Mouse (Mus musculus) embryonic facial prominence, embryonic 11.5 days (tissue): ENCODE results near the gene Olfr282. TPM values are rescaled to one million over a fixed set of nuclear protein-coding genes. Genes with fewer than 3 reads are reported as not detected.
A peak's percentile ranks its signal among the peaks of the same experiment; 100 is the strongest.
"Not testable (repeated sequence)": the region's sequence is repeated elsewhere in the genome, so short reads cannot be mapped to it uniquely, and the experiment has no call there.

Source experiments
- ATAC-seq: fragments of 200-750 bp; cut with Nextera tagmentation; replicated peaks from 2 replicates; pipeline ENCODE4 v1.8.0; 2017; ENCODE audit warnings: low read depth; ENCODE audit not compliant: insufficient number of reproducible peaks, low FRiP score, low TSS enrichment
- DNase-seq: peaks from one replicate; pipeline ENCODE4 v3.0.0-alpha.2; 2015; ENCODE audit warnings: low spot score
- H3K27ac ChIP-seq: fragments of 300-500 bp; sonication (generic); replicated peaks from 2 replicates; pipeline ENCODE4 v1.5.1; 2014; ENCODE audit warnings: mild to moderate bottlenecking, low read depth, low read length, control low read depth
- H3K27me3 ChIP-seq: fragments of 300-500 bp; sonication (generic); 2 replicates; pipeline ENCODE4 v1.6.1; 2014; ENCODE audit warnings: mild to moderate bottlenecking, low read length, moderate library complexity, mixed read lengths; ENCODE audit not compliant: control insufficient read depth, insufficient read depth
- H3K36me3 ChIP-seq: fragments of 300-500 bp; sonication (generic); replicated peaks from 2 replicates; pipeline ENCODE4 v1.6.1; 2014; ENCODE audit warnings: low read depth, mild to moderate bottlenecking, low read length, moderate library complexity, mixed read lengths; ENCODE audit not compliant: control insufficient read depth, insufficient read depth
- H3K4me1 ChIP-seq: fragments of 300-500 bp; sonication (generic); 2 replicates; pipeline ENCODE4 v1.6.1; 2014; ENCODE audit warnings: low read length, mixed read lengths; ENCODE audit not compliant: control insufficient read depth, insufficient read depth
- H3K4me2 ChIP-seq: fragments of 300-500 bp; sonication (generic); 2 replicates; pipeline ENCODE4 v1.6.1; 2014; ENCODE audit warnings: low read depth, mild to moderate bottlenecking, control low read depth, low read length, moderate library complexity
- H3K4me3 ChIP-seq: fragments of 300-500 bp; sonication (generic); 2 replicates; pipeline ENCODE4 v1.5.1; 2014; ENCODE audit warnings: low read depth, low read length, control low read depth
- H3K9ac ChIP-seq: fragments of 300-500 bp; sonication (generic); replicated peaks from 2 replicates; pipeline ENCODE4 v1.6.1; 2014; ENCODE audit warnings: mild to moderate bottlenecking, control low read depth, low read length
- H3K9me3 ChIP-seq: fragments of 300-500 bp; sonication (generic); replicated peaks from 2 replicates; pipeline ENCODE4 v1.6.1; 2016; ENCODE audit warnings: mild to moderate bottlenecking, low read length, inconsistent platforms, mixed read lengths; ENCODE audit not compliant: control insufficient read depth
- WGBS: fragments of 180-500 bp; shearing (Covaris S2); extraction: QIAGEN DNeasy Blood & Tissue Kit; methylation state at CpG from one replicate; pipeline ENCODE4 v1.1.7; 2014; 5-methylcytosine and 5-hydroxymethylcytosine counted together
- polyA plus RNA-seq: library from polyadenylated mRNA; unstranded; fragments of >200 nt; fragmentation: Nextera tagmentation; extraction: Ambion mirVana; gene quantifications from 2 replicates; pipeline ENCODE4 v1.2.1, GENCODE M21; 2014

The Olfr282 gene
- polyA plus RNA-seq, 1 experiment from 2014 or later: not detected

DNA sequence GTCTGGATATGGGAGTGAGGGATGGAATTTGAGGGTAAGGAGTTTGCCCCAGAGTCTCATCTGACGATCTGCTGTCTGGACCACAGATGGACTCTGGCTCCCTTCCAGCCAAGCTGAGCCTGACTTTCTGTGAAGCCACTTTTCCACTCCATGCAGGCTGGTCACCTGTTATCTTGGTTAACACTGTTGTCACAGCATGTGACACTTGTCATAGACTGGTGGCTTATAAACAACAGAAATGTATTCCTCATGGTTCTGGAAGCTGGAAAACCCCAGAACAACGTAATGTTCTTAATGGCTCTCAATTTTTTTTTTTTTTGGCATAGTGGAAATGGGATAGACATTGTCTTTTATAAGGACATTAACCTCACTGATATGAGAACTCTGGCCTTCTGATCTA is 21.4 kb upstream of the Olfr282 start:
- H3K4me2 ChIP-seq: no peak overlapping the region
- no peaks in the 10 kb centered on the region for H3K9me3 ChIP-seq
- H3K9ac ChIP-seq: no peak overlapping the region
- no peak overlapping the region for H3K4me3 ChIP-seq
- H3K27me3 ChIP-seq: no peaks in the 10 kb centered on the region
- ATAC-seq (no peak), DNase-seq (no peak)
- no peaks in the 10 kb centered on the region for H3K36me3 ChIP-seq
- H3K27ac ChIP-seq: no peak overlapping the region
- H3K4me1 ChIP-seq: no peaks in the 10 kb centered on the region
- 88% methylated on average over 2 of the region's 2 CpGs for WGBS

- no peak overlapping the region for H3K27ac ChIP-seq
- ATAC-seq: no peak
- H3K36me3 ChIP-seq: no peaks in the 10 kb centered on the region
- no peak overlapping the region for H3K4me2 ChIP-seq
- WGBS: 94% methylated on average over 9 of the region's 9 CpGs
- H3K27me3 ChIP-seq: no peaks in the 10 kb centered on the region
- H3K4me3 ChIP-seq: no peak overlapping the region
- no peak overlapping the region for H3K9ac ChIP-seq
- no peaks in the 10 kb centered on the region for H3K4me1 ChIP-seq
- DNase-seq: no peak
- H3K9me3 ChIP-seq: no peaks in the 10 kb centered on the region
Observed at GRCm38 (mm10) chr15:98410249-98410648, 20.8 kb upstream of the Olfr282 start.

DNA sequence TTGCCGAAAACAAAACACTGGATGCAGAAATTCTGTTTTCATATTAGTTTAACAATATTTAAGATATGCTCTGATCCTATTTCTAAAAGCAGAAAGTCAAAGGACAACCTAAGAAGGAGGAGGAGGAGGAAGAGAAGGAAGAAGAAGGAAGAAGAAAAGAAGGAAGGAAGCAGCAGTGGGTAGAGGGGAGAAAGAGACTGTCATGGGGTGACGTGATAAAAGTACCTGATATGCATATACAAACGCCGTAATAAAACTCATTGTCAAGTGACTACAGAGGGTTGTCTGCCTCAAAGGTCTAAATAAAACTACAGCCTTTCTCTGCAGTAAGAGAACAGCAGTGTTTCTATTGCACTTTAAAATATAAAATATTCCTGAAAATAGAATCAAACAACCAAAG is 15.0 kb upstream of the Olfr282 start:
- Histone ChIP-seq H3K9ac (no peak overlapping the region), H3K4me1 (no peaks in the 10 kb centered on the region), H3K36me3 (no peaks in the 10 kb centered on the region), H3K4me3 (no peak overlapping the region), H3K4me2 (no peak overlapping the region), H3K9me3 (no peaks in the 10 kb centered on the region), H3K27me3 (no peaks in the 10 kb centered on the region), H3K27ac (no peak overlapping the region)
- 83% methylated on average over 4 of the region's 4 CpGs for WGBS
- DNase-seq: no peak
- ATAC-seq: no peak

DNA sequence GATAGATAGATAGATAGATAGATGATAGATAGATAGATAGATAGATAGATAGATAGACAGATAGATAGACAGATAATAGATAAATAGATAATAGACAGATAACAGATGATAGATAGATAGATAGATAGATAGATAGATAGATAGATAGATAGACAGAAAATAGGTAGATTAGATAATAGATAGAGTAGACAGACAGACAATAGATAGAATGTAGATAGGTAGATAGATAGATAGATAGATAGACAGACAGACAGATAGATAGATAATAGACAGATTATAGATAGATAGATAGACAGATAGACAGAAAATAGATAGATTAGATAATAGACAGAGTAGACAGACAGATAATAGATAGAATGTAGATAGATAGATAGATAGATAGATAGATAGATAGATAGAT is 14.2 kb upstream of the Olfr282 start:
- not testable (repeated sequence) for H3K27me3 ChIP-seq

DNA sequence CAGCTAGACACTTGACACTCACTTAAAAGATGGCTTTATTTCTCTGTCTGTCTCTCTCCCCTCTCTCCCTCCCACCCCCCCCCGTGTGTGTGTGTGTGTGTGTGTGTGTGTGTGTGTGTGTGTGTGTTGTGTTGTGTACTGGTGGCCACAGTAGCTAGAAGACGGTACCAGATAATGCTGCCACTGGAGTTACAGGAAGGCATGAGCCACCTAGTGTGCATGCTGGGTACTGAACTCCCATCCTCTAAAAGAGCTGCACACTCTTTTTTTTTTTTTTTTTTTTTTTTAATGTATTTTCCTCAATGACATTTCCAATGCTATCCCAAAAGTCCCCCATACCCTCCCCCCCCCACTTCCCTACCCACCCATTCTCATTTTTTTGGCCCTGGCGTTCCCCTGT is 13.7 kb upstream of the Olfr282 start:
- not testable (repeated sequence) for H3K4me1 ChIP-seq, H3K27ac ChIP-seq, H3K4me3 ChIP-seq, H3K36me3 ChIP-seq, H3K9me3 ChIP-seq, H3K27me3 ChIP-seq, ATAC-seq, H3K4me2 ChIP-seq, H3K9ac ChIP-seq
- DNase-seq: peak; percentile 48
- 13% methylated on average over 2 of the region's 3 CpGs for WGBS

More for the DNA sequence above, 14.2 kb upstream of the Olfr282 start:
- H3K4me3 ChIP-seq, H3K36me3 ChIP-seq, H3K4me2 ChIP-seq, H3K4me1 ChIP-seq, H3K9me3 ChIP-seq, DNase-seq, H3K9ac ChIP-seq, ATAC-seq, H3K27ac ChIP-seq: not testable (repeated sequence)

GRCm38 (mm10) chr15:98418096-98418495 is 12.9 kb upstream of the Olfr282 start:
- no peaks in the 10 kb centered on the region for H3K9me3 ChIP-seq

GRCm38 (mm10) chr15:98420897-98421296 is 10.1 kb upstream of the Olfr282 start:
- no peak overlapping the region for H3K4me3 ChIP-seq
- ATAC-seq (no peak), DNase-seq (peak; percentile 43)
- no peak overlapping the region for H3K4me2 ChIP-seq
- no peak overlapping the region for H3K27ac ChIP-seq
- no peaks in the 10 kb centered on the region for H3K9me3 ChIP-seq
- no peaks in the 10 kb centered on the region for H3K27me3 ChIP-seq
- H3K9ac ChIP-seq: no peak overlapping the region
- WGBS: 39% methylated on average over 4 of the region's 4 CpGs
- H3K36me3 ChIP-seq: no peaks in the 10 kb centered on the region
- H3K4me1 ChIP-seq: no peaks in the 10 kb centered on the region

More at GRCm38 (mm10) chr15:98418096-98418495, 12.9 kb upstream of the Olfr282 start:
- Histone ChIP-seq H3K9ac (no peak overlapping the region), H3K27me3 (no peaks in the 10 kb centered on the region), H3K4me1 (no peaks in the 10 kb centered on the region), H3K36me3 (no peaks in the 10 kb centered on the region), H3K4me2 (no peak overlapping the region), H3K4me3 (no peak overlapping the region), H3K27ac (no peak overlapping the region)
- 63% methylated on average over 7 of the region's 7 CpGs for WGBS
- no peak for DNase-seq
- no peak for ATAC-seq

DNA sequence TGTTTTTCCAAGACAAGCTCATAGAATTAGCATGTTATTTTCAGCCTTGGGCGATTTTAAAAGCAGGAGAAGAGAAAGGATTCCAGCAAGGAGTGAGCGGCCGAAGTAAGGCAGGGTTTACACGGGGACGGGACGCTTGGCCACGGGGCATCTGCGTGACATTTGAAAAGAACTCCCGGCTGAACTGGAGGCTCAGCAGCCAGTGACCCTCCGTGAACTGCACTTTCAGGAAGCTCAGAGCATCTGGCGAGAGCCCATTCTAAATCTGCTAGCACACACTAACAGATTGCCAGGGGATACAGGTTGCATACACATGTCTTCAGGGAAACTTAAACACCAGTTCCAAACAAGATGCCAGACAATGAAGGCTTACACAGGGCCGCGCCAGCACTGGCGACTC is 6.7 kb upstream of the Olfr282 start:
- H3K9me3 ChIP-seq: no peaks in the 10 kb centered on the region
- no peak for ATAC-seq
- no peaks in the 10 kb centered on the region for H3K36me3 ChIP-seq
- H3K27ac ChIP-seq: no peak overlapping the region
- H3K4me3 ChIP-seq: no peak overlapping the region
- peak; percentile 29 for DNase-seq
- 45% methylated on average over 14 of the region's 14 CpGs for WGBS
- no peak overlapping the region for H3K4me2 ChIP-seq
- no peak overlapping the region for H3K9ac ChIP-seq
- H3K27me3 ChIP-seq: no peaks in the 10 kb centered on the region
- no peaks in the 10 kb centered on the region for H3K4me1 ChIP-seq
